Mouse (Mus musculus): ENCODE data around the gene CK137956.

- no peak for TF ChIP-seq CTCF (IDR thresholded peaks at IDR 0.05; ENCODE audit: borderline replicate concordance, extremely low read depth, insufficient read depth, insufficient read length)
- no peak for TF ChIP-seq POLR2A (IDR thresholded peaks at IDR 0.05; ENCODE audit: borderline replicate concordance, extremely low read depth, insufficient read depth, insufficient read length, poor library complexity, severe bottlenecking)
Observed at GRCm38 (mm10) chr4:127984426-127984825, 13.7 kb upstream of the CK137956 start.

Data from brain, embryonic 14.5 days (tissue).